Mouse (Mus musculus): Measurements from ENCODE around the gene Padi3. TPM values are rescaled to one million over a fixed set of nuclear protein-coding genes. Genes with fewer than 3 reads are reported as not detected.

Gene Padi3
- polyA plus RNA-seq, 1 experiment from 2014 or later: 2.4 TPM

DNA sequence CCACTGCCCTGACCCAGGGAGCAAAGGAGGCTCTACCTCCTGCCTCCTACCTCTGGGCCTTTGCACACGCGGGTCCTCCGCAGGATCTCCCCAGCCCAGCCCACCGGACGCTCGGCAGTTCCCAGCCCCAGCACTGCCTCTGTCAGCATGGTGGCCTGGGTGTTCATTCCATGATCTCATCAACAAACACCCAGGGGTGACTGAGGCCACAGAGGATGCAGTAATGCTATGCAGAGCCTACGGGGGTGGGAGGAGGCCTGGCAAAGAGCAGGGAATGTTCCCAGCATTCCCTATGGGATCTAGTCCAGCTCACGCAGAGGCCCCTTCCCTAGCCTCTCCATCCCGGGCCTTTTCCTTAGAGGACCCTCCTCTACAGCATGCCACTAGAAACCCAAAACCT lies 15.8 kb downstream of the Padi3 start:
- Histone ChIP-seq H3K4me2 (replicated peaks) (no peak overlapping the region), H3K4me3 (replicated peaks) (no peak overlapping the region), H3K4me1 (no peaks in the 10 kb centered on the region), H3K27ac (replicated peaks) (no peak overlapping the region), H3K27me3 (no peaks in the 10 kb centered on the region), H3K9me3 (replicated peaks) (no peaks in the 10 kb centered on the region), H3K36me3 (no peaks in the 10 kb centered on the region), H3K9ac (no peak overlapping the region)
- WGBS: 81% methylated on average over 9 of the region's 9 CpGs
- ATAC-seq (ENCODE audit: insufficient number of reproducible peaks, low FRiP score, low TSS enrichment, low read depth): no peak

DNA sequence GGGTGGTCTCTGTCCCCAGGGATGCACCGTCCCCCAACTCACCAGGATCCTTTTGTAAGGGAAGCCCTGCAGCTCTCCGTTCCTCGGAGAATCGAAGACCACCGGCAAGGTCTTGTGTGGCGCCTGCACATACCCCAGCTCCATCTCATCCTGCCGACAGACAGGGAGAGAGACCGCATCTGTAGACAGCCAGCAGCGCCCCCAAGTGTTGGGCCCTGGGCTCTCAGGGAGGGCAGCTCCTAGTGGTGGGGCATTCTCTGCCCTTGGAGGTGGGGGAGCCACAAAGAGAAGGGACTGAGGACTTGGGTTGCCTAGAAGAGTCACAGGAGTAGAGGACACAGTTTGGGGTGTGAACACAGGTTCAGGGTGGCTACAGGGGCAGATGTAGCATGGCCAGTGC lies 16.7 kb downstream of the Padi3 start:
- Histone ChIP-seq H3K36me3 (no peaks in the 10 kb centered on the region), H3K9ac (no peak overlapping the region), H3K27ac (replicated peaks) (no peak overlapping the region), H3K4me3 (replicated peaks) (no peak overlapping the region), H3K4me2 (replicated peaks) (no peak overlapping the region), H3K4me1 (no peaks in the 10 kb centered on the region), H3K9me3 (replicated peaks) (no peaks in the 10 kb centered on the region), H3K27me3 (no peaks in the 10 kb centered on the region)
- no peak for ATAC-seq (ENCODE audit: insufficient number of reproducible peaks, low FRiP score, low TSS enrichment, low read depth)
- 54% methylated on average over 9 of the region's 9 CpGs for WGBS

DNA sequence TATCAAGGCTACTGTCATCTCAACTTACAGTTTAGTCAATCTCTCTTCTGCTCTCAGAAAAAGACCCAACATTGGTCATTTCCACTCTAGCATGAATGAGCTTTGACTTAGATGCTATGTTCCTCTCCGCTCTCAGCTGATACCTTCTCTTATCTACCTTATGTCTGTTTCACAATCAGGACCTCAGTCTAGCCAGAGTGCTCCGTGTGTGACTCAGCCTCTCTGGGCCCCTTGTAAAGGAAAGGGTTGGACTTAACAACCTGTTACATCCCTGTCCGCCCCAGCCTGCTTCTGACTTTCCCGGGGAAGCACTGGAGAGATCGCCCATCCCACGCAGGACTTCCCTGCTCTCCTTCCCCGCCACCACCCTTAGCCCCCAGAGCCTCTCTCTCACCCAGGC lies 17.9 kb downstream of the Padi3 start:
- Histone ChIP-seq H3K4me2 (replicated peaks) (no peak overlapping the region), H3K9me3 (replicated peaks) (no peaks in the 10 kb centered on the region), H3K27me3 (no peaks in the 10 kb centered on the region), H3K27ac (replicated peaks) (no peak overlapping the region), H3K9ac (no peak overlapping the region), H3K4me3 (replicated peaks) (no peak overlapping the region), H3K36me3 (no peaks in the 10 kb centered on the region), H3K4me1 (no peaks in the 10 kb centered on the region)
- ATAC-seq (ENCODE audit: insufficient number of reproducible peaks, low FRiP score, low TSS enrichment, low read depth): no peak
- WGBS: 86% methylated on average over 7 of the region's 7 CpGs

DNA sequence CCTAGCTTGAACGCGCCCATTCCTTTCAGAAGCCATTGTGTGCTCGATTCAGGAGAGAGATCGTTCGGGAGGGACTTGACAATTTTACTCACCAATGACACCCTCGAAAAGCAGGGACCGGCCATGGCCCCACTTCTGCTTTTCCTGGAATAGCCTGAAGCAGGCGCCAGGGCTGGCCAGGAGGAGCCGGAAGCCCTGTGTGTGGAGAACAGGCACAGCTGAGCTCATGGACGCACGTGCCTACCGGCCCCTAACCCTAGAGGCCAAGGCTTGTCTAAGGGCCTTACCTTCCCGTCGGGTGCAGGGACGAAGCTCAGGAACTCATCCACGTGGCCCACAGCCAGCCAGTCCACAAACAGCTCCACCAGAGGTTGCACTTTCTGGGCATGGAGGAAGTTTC lies 19.4 kb downstream of the Padi3 start:
- Histone ChIP-seq H3K9ac (no peak overlapping the region), H3K9me3 (replicated peaks) (no peaks in the 10 kb centered on the region), H3K36me3 (no peaks in the 10 kb centered on the region), H3K27me3 (no peaks in the 10 kb centered on the region), H3K4me1 (no peaks in the 10 kb centered on the region), H3K4me2 (replicated peaks) (no peak overlapping the region), H3K27ac (replicated peaks) (no peak overlapping the region), H3K4me3 (replicated peaks) (no peak overlapping the region)
- 82% methylated on average over 16 of the region's 16 CpGs for WGBS
- ATAC-seq (ENCODE audit: insufficient number of reproducible peaks, low FRiP score, low TSS enrichment, low read depth): no peak

DNA sequence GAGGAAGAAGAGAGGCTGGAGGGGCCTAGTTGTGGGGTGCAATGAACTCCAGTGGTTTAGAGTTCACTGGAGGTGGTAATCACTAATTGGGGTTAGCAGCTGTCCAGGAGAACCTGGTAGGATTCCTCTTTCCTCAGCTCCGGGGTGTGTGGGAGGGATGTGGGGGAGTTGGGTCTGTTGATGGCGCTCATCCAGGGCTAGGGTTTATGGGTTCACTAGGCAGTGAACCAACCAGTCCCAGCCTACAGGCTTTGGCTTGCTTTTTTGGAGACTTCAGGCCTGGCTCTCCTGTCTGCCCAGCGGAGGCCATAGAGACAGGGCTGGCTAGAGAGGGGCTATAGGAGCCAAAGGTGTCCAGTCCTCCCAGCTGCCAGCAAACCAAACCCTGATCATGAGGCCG lies 20.5 kb downstream of the Padi3 start:
- Histone ChIP-seq H3K4me2 (replicated peaks) (no peak overlapping the region), H3K4me1 (no peaks in the 10 kb centered on the region), H3K36me3 (no peaks in the 10 kb centered on the region), H3K27me3 (no peaks in the 10 kb centered on the region), H3K27ac (replicated peaks) (no peak overlapping the region), H3K9ac (no peak overlapping the region; the same call in 1 of the 2 replicates), H3K4me3 (replicated peaks) (no peak overlapping the region), H3K9me3 (replicated peaks) (no peaks in the 10 kb centered on the region)
- no peak for ATAC-seq (ENCODE audit: insufficient number of reproducible peaks, low FRiP score, low TSS enrichment, low read depth)
- WGBS: 72% methylated on average over 4 of the region's 4 CpGs

DNA sequence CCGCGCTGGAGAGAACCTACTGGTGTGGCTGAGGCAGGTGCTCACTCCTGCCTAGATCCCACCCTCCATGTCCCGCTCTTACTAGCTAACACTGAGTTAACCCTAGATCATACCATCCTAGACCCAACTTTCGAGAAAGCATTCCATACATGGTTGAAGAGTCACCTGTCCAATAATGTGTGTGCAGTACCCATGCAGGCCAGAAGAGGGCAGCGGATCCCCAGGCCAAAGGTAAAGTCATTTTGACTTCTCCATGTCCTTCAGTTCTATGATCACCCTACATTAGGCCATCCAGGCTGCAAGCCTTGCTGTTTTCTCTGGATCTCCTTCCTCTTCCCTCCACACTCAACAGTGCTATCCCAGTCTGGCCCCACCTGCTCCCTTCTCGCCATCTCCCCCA lies 21.5 kb downstream of the Padi3 start:
- H3K4me3 ChIP-seq (replicated peaks): no peak overlapping the region
- no peak overlapping the region for H3K4me2 ChIP-seq (replicated peaks)
- WGBS: 45% methylated on average over 6 of the region's 6 CpGs
- H3K9ac ChIP-seq: no peak overlapping the region
- no peaks in the 10 kb centered on the region for H3K9me3 ChIP-seq (replicated peaks)
- no peak overlapping the region for H3K27ac ChIP-seq (replicated peaks)
- no peaks in the 10 kb centered on the region for H3K36me3 ChIP-seq
- no peak for ATAC-seq (ENCODE audit: insufficient number of reproducible peaks, low FRiP score, low TSS enrichment, low read depth)
- no peaks in the 10 kb centered on the region for H3K4me1 ChIP-seq
- no peaks in the 10 kb centered on the region for H3K27me3 ChIP-seq

DNA sequence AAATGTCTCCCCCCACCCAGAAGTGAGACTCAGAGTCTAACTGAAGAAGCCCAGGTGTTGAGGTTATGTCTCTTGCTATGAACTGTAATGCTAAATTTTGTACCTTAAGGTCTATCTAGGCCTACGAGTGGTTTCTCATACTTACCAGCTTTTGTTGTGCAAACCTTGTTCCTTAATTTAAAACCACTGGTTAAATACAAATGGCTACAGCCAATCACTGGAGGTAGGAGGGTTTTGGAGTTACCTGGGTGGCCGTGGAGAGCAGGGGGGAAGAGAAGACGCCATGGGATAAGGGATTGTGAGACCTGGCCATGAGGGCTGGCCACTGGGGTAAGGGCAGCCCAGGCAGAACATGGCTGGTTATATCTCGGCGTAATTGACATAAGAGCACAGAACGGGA lies 22.2 kb downstream of the Padi3 start:
- Histone ChIP-seq H3K9me3 (replicated peaks) (no peaks in the 10 kb centered on the region), H3K27me3 (no peaks in the 10 kb centered on the region), H3K4me2 (replicated peaks) (no peak overlapping the region), H3K4me1 (no peaks in the 10 kb centered on the region), H3K27ac (replicated peaks) (no peak overlapping the region), H3K4me3 (replicated peaks) (no peak overlapping the region), H3K36me3 (no peaks in the 10 kb centered on the region), H3K9ac (no peak overlapping the region)
- ATAC-seq (ENCODE audit: insufficient number of reproducible peaks, low FRiP score, low TSS enrichment, low read depth): no peak
- WGBS: 76% methylated on average over 6 of the region's 6 CpGs

DNA sequence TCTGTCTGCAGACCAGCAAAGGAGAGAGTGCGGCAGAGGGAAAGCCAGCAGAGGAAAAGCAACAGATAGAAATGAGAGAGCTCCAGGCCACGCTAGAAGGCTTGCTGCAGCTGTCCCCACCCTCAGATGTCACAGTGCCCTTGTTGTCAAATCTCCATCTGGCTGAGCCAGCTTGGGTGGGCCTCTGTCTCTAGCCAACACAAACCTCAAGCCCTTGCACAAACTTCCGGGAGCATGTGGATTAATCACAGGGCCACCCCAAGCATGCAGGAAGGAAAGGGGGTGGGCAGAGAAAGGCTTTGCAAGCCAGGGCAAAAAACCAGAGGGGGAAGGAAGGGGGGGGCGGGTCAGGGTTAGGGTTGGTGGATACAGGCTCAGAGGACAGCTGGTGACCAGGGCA lies 23.0 kb downstream of the Padi3 start:
- 72% methylated on average over 3 of the region's 4 CpGs for WGBS
- Histone ChIP-seq H3K9ac (no peak overlapping the region), H3K4me2 (replicated peaks) (no peak overlapping the region), H3K36me3 (no peaks in the 10 kb centered on the region), H3K4me3 (replicated peaks) (no peak overlapping the region), H3K4me1 (no peaks in the 10 kb centered on the region), H3K27ac (replicated peaks) (no peak overlapping the region), H3K27me3 (no peaks in the 10 kb centered on the region), H3K9me3 (replicated peaks) (no peaks in the 10 kb centered on the region)
- no peak for ATAC-seq (ENCODE audit: insufficient number of reproducible peaks, low FRiP score, low TSS enrichment, low read depth)

DNA sequence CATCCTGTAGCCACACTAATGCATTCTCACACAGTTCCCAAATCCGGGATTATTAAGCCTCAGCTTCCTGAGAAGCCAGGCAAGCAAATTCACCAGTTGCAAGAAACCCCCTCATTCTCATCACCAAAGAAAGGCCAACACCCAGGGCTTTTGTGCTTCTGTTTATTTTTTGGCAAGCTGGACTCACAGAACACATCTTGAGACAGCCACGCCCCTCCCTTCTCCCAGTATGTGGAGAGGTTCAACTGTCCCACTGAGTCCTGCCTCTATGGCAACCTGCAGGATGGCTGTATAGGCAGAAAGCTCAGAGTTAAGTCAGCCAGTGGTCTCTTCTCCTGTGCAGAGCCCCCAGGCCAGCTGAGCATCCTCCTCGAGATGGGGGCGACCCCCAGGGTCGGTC lies 25.2 kb downstream of the Padi3 start:
- no peak overlapping the region for H3K9ac ChIP-seq
- ATAC-seq (ENCODE audit: insufficient number of reproducible peaks, low FRiP score, low TSS enrichment, low read depth): no peak
- H3K27ac ChIP-seq (replicated peaks): no peak overlapping the region
- H3K4me1 ChIP-seq: no peaks in the 10 kb centered on the region
- H3K27me3 ChIP-seq: no peaks in the 10 kb centered on the region
- H3K4me2 ChIP-seq (replicated peaks): no peak overlapping the region
- no peaks in the 10 kb centered on the region for H3K36me3 ChIP-seq
- no peak overlapping the region for H3K4me3 ChIP-seq (replicated peaks)
- WGBS: 80% methylated on average over 5 of the region's 5 CpGs
- H3K9me3 ChIP-seq (replicated peaks): no peaks in the 10 kb centered on the region

DNA sequence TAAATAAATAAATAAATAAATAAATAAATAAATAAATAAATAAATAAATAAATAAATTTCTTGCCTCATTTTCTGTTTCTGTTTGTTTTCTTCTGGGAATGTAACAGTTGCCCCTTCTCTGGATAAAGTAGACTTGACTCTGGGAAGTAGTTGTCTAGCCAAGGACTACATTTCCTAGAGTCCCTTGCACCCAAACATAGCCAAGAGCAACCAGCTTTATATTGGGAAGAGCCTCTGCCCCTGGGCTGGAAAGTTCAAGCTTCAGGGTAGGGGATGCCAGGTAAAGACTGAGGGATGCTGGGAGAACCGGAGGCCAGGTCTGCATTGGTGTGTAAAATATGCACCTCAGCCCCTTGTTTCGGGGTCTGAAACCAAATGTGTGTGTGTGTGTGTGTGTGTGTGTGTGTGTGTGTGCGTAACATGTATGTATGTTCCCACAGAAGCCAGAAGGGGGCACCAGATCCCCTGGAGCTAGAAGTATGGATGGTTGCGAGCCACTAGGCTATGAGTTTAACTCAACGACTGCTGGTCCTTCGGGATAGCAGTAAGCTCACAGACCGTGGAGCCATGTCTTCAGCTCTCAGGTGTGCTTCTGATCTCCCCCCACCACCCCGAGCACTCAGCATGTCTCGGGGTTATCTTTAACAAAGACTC lies 26.0 kb downstream of the Padi3 start:
- no peak overlapping the region for H3K4me2 ChIP-seq (replicated peaks)
- no peaks in the 10 kb centered on the region for H3K36me3 ChIP-seq
- H3K4me1 ChIP-seq: no peaks in the 10 kb centered on the region
- 93% methylated on average over 9 of the region's 9 CpGs for WGBS
- no peak overlapping the region for H3K27ac ChIP-seq (replicated peaks)
- H3K4me3 ChIP-seq (replicated peaks): no peak overlapping the region
- H3K9me3 ChIP-seq (replicated peaks): no peaks in the 10 kb centered on the region
- no peak for ATAC-seq (ENCODE audit: insufficient number of reproducible peaks, low FRiP score, low TSS enrichment, low read depth)
- no peaks in the 10 kb centered on the region for H3K27me3 ChIP-seq
- H3K9ac ChIP-seq: no peak overlapping the region

DNA sequence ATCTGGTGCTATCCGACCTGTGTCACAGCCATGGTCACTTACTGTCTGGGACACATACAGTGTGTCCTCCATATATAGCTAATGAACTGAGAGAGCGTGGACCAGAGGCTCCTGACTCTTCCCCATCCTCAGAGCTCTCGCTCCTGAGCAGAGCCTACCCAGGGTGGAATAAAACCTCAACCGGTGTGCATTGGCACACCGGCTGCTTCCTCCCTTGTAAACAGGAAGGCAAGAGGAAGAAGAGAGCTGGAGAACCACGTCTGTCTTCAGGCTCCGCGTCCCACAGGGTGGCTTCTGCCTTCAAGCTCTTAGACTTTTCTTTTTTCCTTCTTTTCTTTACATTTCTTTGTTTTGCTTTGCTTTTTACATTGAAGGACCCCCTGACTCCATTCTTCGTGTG lies 27.6 kb downstream of the Padi3 start:
- Histone ChIP-seq H3K27me3 (no peaks in the 10 kb centered on the region), H3K9ac (no peak overlapping the region), H3K4me3 (replicated peaks) (no peak overlapping the region), H3K4me1 (no peaks in the 10 kb centered on the region), H3K4me2 (replicated peaks) (no peak overlapping the region), H3K9me3 (replicated peaks) (no peaks in the 10 kb centered on the region), H3K27ac (replicated peaks) (no peak overlapping the region), H3K36me3 (no peaks in the 10 kb centered on the region)
- 86% methylated on average over 9 of the region's 9 CpGs for WGBS
- ATAC-seq (ENCODE audit: insufficient number of reproducible peaks, low FRiP score, low TSS enrichment, low read depth): no peak

DNA sequence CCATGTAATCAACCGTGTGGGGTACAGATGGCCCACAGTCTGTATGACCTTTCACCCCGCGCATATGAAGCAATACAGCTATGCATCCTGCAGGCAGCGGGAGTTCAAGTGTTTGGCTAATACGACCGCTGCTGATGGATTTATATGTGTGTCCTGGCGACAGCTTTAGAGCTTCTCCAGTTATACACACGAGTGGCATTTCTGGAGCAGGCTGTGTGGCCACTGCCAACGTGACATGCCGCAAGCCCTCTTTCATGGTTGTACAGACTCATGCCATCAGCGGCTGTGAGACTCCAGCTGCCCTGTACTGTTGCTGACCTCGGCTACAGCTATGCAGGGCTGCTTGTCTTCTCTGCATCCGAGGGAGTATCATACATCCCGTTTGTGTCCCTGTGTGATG lies 29.9 kb downstream of the Padi3 start:
- Histone ChIP-seq H3K4me1 (no peaks in the 10 kb centered on the region), H3K27ac (replicated peaks) (no peak overlapping the region), H3K4me3 (replicated peaks) (no peak overlapping the region), H3K4me2 (replicated peaks) (no peak overlapping the region), H3K9me3 (replicated peaks) (no peaks in the 10 kb centered on the region), H3K27me3 (no peaks in the 10 kb centered on the region), H3K36me3 (no peaks in the 10 kb centered on the region), H3K9ac (no peak overlapping the region)
- WGBS: 80% methylated on average over 14 of the region's 14 CpGs
- no peak for ATAC-seq (ENCODE audit: insufficient number of reproducible peaks, low FRiP score, low TSS enrichment, low read depth)

Measured in embryonic facial prominence, embryonic 15.5 days (tissue).